Mouse (Mus musculus): ENCODE measurements around the gene Tapt1.

GRCm38 (mm10) chr5:44218483-44218882 lies 7.9 kb downstream of the Tapt1 start:
- TF ChIP-seq EP300 (IDR thresholded peaks at IDR 0.05; ENCODE audit: insufficient read depth, low read depth, low read length) (no peak), POLR2A (IDR thresholded peaks at IDR 0.05; ENCODE audit: insufficient read depth, low read depth, low read length) (no peak), CTCF (IDR thresholded peaks at IDR 0.05) (no peak)

Data from heart, adult 2 months (tissue).